Mouse (Mus musculus) heart, adult 11 months (tissue): ENCODE measurements at regions not wholly inside any gene's neighbourhood (a gene's known extent, or its start where the extent isn't known, plus 50 kb on each side); places are given as distances from the start of the nearest gene placed in this dataset.

ENCODE experiments used
- DNase-seq: peaks from one replicate; pipeline ENCODE4 v3.0.0; 2022

DNA sequence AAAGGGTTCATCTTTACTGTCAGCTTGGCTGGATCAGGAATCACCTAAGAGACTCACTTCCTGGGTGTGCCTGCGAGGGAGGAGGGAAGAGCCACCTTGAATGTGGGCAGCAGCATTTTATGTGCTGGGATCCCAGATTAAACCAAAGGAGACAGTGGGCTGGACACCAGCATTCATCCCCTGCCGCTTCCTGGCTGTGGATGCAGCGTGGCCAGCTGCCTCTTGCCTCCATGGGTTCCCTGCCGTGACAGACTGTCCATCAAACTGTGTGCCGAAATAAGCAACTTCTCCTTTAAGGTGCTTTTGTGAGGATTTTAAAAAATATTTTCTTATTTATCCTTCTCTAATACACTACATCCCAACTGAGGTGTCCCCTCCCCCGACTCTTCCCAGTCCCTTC lies 55.4 kb upstream of the Cdh4 start:
- no peak for DNase-seq

DNA sequence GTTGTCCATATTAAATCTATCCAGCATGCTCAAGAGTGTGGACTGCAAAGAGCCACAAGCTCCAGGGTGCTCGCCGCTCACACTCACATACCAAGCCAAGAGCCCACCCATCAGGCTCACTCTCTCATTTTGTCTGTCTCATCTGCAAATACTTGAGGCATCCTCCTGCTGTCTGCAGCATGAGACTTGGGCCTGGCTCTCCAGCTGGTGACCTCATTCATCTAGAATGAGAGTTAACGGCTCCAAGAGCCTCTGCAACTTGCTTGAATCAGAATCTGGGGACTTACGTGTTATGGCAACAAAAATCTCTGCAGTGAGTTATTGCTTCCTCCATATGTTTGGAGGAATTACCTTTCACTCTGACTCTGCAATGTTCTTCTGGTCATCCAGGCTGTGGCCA lies 51.7 kb upstream of the Cdh4 start:
- no peak for DNase-seq

- DNase-seq = no peak
These were observed 51.2 kb upstream of the Cdh4 start for GRCm38 (mm10) chr2:179390924-179391461.
